Mouse (Mus musculus): ENCODE results near the gene Thada. TPM values are rescaled to one million over a fixed set of nuclear protein-coding genes. Genes with fewer than 3 reads are reported as not detected.
A peak's percentile ranks its signal among the peaks of the same experiment; 100 is the strongest.
"Not testable (repeated sequence)": the region's sequence is repeated elsewhere in the genome, so short reads cannot be mapped to it uniquely, and the experiment has no call there.

Thada gene
- polyA plus RNA-seq, 1 experiment, result 0.72 TPM

DNA sequence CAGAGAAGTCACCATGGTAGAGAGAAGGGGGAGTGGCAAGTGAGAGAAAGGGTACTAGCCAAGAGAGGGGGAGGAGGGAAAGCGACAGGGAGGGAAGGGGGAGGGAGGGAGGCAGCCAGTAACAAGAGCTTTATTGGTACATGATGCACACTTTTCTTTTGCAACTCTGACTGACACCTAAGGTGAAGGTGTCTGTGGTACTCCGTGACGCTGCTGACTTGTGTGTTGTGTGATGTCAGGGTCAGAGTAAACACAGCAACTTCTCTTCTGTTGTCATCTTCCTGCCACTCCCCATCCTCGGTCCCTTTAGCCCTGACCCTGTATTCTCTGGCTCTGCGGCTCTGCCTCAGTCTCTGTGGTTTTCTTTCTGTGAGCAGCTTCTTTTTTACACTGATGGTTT lies 239.8 kb downstream of the Thada start:
- Histone ChIP-seq H3K27me3 (replicated peaks) (no peaks in the 10 kb centered on the region), H3K4me1 (peaks cover 19% of the 10 kb centered on the region), H3K36me3 (replicated peaks; ENCODE audit: low read length) (peaks cover 96% of the 10 kb centered on the region), H3K9me3 (no peaks in the 10 kb centered on the region), H3K4me3 (replicated peaks) (peak overlapping the region; percentile 34)
- TF ChIP-seq GATA1 (IDR thresholded peaks at IDR 0.05; ENCODE audit: borderline replicate concordance, low read length), result no peak
- TF ChIP-seq FLI1 (IDR thresholded peaks at IDR 0.05; ENCODE audit: low read length), result no peak

DNA sequence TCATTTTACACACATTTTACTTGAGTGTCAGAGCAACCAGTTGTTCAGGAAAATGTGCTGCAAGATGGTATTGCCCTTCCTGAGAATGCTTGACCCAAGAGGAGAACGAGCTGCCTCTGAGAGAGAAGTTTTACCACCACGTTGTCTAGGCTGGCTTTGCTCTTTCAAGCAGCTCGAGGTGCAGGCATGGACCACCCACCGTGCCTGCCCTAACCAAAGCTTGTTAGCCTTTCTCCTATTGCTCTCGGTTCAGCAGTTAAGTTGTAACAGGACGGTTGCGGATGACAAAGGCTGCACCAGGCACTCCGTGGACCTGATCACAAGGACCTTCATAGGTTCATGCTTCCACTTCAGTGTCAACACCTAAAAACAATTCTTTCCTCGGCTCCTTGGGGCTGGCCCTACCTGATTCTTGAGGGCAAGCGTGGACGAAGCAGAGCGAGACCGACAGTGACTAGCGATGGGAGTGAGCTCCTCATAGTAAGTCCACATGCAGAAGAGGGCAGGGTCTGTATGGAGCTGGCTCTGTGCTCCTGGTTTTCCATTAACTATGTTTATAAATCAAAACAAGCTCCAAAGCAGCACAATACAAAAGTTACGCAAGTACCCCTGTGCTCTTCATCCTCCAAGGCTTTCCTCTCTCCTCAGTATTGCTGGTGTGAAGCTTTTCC lies 241.7 kb downstream of the Thada start:
- peaks cover 19% of the 10 kb centered on the region for H3K4me1 ChIP-seq
- H3K9me3 ChIP-seq, result no peaks in the 10 kb centered on the region
- TF ChIP-seq GATA1 (IDR thresholded peaks at IDR 0.05; ENCODE audit: borderline replicate concordance, low read length) (no peak), FLI1 (IDR thresholded peaks at IDR 0.05; ENCODE audit: low read length) (no peak)

DNA sequence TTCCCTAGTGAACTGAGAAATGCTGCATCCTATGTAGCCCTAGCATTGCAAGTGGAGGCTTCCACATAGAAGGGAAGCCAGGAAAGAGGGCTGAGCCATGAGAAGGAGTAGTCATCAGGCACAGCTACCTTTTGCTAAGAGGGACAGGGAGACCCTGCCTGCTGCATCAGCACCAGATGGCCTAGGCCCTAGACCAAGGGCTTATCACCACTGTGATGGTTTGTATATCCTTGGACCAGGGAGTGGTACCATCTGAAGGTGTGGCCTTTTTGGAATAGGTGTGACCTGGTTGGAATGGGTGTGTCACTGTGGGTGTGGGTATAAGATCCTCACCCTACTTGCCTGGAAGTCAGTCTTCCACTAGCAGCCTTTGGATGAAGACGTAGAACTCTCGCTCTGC lies 247.2 kb downstream of the Thada start:
- H3K9me3 ChIP-seq; H3K4me3 ChIP-seq (replicated peaks); H3K27me3 ChIP-seq (replicated peaks); H3K4me1 ChIP-seq: not testable (repeated sequence)
- peaks cover 95% of the 10 kb centered on the region for H3K36me3 ChIP-seq (replicated peaks; ENCODE audit: low read length)

More for the DNA sequence above, 241.7 kb downstream of the Thada start:
- no peak overlapping the region for H3K4me3 ChIP-seq (replicated peaks)
- H3K36me3 ChIP-seq (replicated peaks; ENCODE audit: low read length), result peaks cover 96% of the 10 kb centered on the region
- no peaks in the 10 kb centered on the region for H3K27me3 ChIP-seq (replicated peaks)

DNA sequence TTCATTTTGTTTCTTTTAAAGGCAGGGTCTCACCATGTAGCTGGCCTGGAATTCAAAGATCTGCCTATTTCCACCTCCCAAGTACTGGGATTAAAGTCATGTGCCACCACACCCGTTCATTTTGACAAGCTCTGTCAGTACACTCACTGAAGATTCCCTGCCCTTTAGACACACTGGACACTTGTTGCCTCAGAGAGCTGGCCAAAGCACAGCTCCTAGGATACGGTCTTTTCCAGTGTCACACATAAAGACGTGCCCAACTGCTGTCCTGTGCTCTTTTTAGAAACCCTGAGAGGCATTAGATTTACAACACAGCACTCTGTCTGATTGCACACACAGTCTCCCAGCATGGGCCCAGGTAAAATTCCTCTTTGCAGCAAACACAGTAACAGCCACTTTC lies 248.3 kb downstream of the Thada start:
- TF ChIP-seq GATA1 (IDR thresholded peaks at IDR 0.05; ENCODE audit: borderline replicate concordance, low read length) (no peak), FLI1 (IDR thresholded peaks at IDR 0.05; ENCODE audit: low read length) (no peak)
- Histone ChIP-seq H3K4me1 (no peaks in the 10 kb centered on the region), H3K36me3 (replicated peaks; ENCODE audit: low read length) (peaks cover 93% of the 10 kb centered on the region), H3K9me3 (no peaks in the 10 kb centered on the region), H3K4me3 (replicated peaks) (no peak overlapping the region), H3K27me3 (replicated peaks) (no peaks in the 10 kb centered on the region)

GRCm38 (mm10) chr17:84215264-84215960 lies 250.6 kb downstream of the Thada start:
- no peak for TF ChIP-seq FLI1 (IDR thresholded peaks at IDR 0.05; ENCODE audit: low read length)
- no peak for TF ChIP-seq GATA1 (IDR thresholded peaks at IDR 0.05; ENCODE audit: borderline replicate concordance, low read length)
- H3K9me3 ChIP-seq, result no peaks in the 10 kb centered on the region
- no peaks in the 10 kb centered on the region for H3K27me3 ChIP-seq (replicated peaks)
- H3K36me3 ChIP-seq (replicated peaks; ENCODE audit: low read length), result peaks cover 95% of the 10 kb centered on the region
- no peak overlapping the region for H3K4me3 ChIP-seq (replicated peaks)
- no peaks in the 10 kb centered on the region for H3K4me1 ChIP-seq

GRCm38 (mm10) chr17:84213464-84213863 lies 252.5 kb downstream of the Thada start:
- no peaks in the 10 kb centered on the region for H3K9me3 ChIP-seq
- peaks cover 95% of the 10 kb centered on the region for H3K36me3 ChIP-seq (replicated peaks; ENCODE audit: low read length)
- TF ChIP-seq GATA1 (IDR thresholded peaks at IDR 0.05; ENCODE audit: borderline replicate concordance, low read length), result no peak
- no peak overlapping the region for H3K4me3 ChIP-seq (replicated peaks)
- no peaks in the 10 kb centered on the region for H3K4me1 ChIP-seq
- no peaks in the 10 kb centered on the region for H3K27me3 ChIP-seq (replicated peaks)

GRCm38 (mm10) chr17:84207611-84208010 lies 258.4 kb downstream of the Thada start:
- Histone ChIP-seq H3K4me1 (peaks cover 22% of the 10 kb centered on the region), H3K27me3 (replicated peaks) (no peaks in the 10 kb centered on the region), H3K4me3 (replicated peaks) (no peak overlapping the region), H3K36me3 (replicated peaks; ENCODE audit: low read length) (peaks cover 88% of the 10 kb centered on the region), H3K9me3 (no peaks in the 10 kb centered on the region)
- TF ChIP-seq FLI1 (IDR thresholded peaks at IDR 0.05; ENCODE audit: low read length) (no peak), GATA1 (IDR thresholded peaks at IDR 0.05; ENCODE audit: borderline replicate concordance, low read length) (no peak)

DNA sequence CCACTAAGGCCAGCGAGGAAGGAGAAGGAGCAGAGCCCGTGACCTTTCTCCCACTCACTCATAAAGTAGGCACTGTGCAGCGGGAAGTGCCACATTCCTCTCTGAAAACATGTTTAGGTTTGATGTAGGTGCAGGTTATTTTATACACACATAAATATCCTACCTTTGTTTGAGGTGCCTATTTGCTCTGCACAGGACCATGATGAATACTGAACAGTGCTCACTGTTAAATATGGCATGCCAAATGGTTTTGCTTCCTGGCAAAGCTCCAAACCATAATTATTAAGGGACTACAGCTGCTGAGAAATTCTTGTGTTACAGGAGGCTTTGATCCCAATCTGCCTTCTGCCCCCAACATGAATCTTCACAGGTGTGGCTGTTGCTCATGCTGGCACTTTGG lies 259.8 kb downstream of the Thada start:
- Histone ChIP-seq H3K36me3 (replicated peaks; ENCODE audit: low read length) (peaks cover 76% of the 10 kb centered on the region), H3K4me1 (peaks cover 22% of the 10 kb centered on the region), H3K9me3 (no peaks in the 10 kb centered on the region), H3K27me3 (replicated peaks) (no peaks in the 10 kb centered on the region), H3K4me3 (replicated peaks) (no peak overlapping the region)
- TF ChIP-seq GATA1 (IDR thresholded peaks at IDR 0.05; ENCODE audit: borderline replicate concordance, low read length), result no peak
- no peak for TF ChIP-seq FLI1 (IDR thresholded peaks at IDR 0.05; ENCODE audit: low read length)

GRCm38 (mm10) chr17:84204962-84205361 lies 261.0 kb downstream of the Thada start:
- no peak for TF ChIP-seq GATA1 (IDR thresholded peaks at IDR 0.05; ENCODE audit: borderline replicate concordance, low read length)
- no peak for TF ChIP-seq FLI1 (IDR thresholded peaks at IDR 0.05; ENCODE audit: low read length)
- Histone ChIP-seq H3K36me3 (replicated peaks; ENCODE audit: low read length) (peaks cover 75% of the 10 kb centered on the region), H3K27me3 (replicated peaks) (no peaks in the 10 kb centered on the region)

GRCm38 (mm10) chr17:84203340-84203739 lies 262.7 kb downstream of the Thada start:
- Histone ChIP-seq H3K27me3 (replicated peaks) (no peaks in the 10 kb centered on the region), H3K4me1 (peaks cover 29% of the 10 kb centered on the region), H3K9me3 (no peaks in the 10 kb centered on the region), H3K36me3 (replicated peaks; ENCODE audit: low read length) (peaks cover 72% of the 10 kb centered on the region), H3K4me3 (replicated peaks) (no peak overlapping the region)
- no peak for TF ChIP-seq GATA1 (IDR thresholded peaks at IDR 0.05; ENCODE audit: borderline replicate concordance, low read length)
- no peak for TF ChIP-seq FLI1 (IDR thresholded peaks at IDR 0.05; ENCODE audit: low read length)

More at GRCm38 (mm10) chr17:84204962-84205361, 261.0 kb downstream of the Thada start:
- H3K4me3 ChIP-seq (replicated peaks), result no peak overlapping the region
- H3K9me3 ChIP-seq, result no peaks in the 10 kb centered on the region
- peaks cover 26% of the 10 kb centered on the region for H3K4me1 ChIP-seq
